Comparison of ENCODE assay signal across 15 mouse cellular contexts in the genomic region with DNA sequence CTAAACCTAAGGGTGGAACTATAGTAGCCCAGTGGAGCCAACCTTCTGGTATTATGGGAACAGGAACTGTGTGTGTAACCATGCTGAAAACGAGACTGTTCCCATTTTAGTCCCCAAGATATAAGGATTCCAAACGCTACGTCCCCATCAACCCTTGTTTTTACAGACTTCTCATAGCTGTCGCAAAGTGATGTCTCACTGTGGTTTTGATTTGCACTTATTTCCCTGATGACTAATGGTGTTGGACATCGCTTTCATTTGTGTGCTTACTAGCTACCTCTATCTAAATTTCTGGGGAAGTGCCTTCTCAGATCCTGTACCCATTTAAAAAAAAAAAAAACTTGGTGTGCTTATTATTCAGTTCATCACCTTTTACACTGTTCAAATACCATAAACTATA.
"Had no signal": no experiment of that assay in that cellular context is flagged by ENCODE, and none has a peak within 500 bp of the region (broad histone marks: within the 10 kb centered on the region; RNA-seq: fewer than 3 reads in every experiment).

No protein-coding gene starts in this region.

- DNase-seq: kidney, adult 18-20 months; kidney, postnatal 10 days; kidney, postnatal 36 days; left cerebral cortex, postnatal 4 days; lung, adult 18-20 months; lung, postnatal 10 days; lung, postnatal 36 days; retina, postnatal 1 day; right cerebral cortex, postnatal 25 days; spleen, adult 18-20 months; thymus, adult 18-20 months; thymus, postnatal 4 days had no signal

- ATAC-seq: intestine, embryonic 16.5 days; liver, embryonic 12.5 days; midbrain, embryonic 16.5 days had no signal
